Mouse (Mus musculus): ENCODE measurements at regions not wholly inside any gene's neighbourhood (a gene's known extent, or its start where the extent isn't known, plus 50 kb on each side); places are given as distances from the start of the nearest gene placed in this dataset.
"Not testable (repeated sequence)": the region's sequence is repeated elsewhere in the genome, so short reads cannot be mapped to it uniquely, and the experiment has no call there.

DNA sequence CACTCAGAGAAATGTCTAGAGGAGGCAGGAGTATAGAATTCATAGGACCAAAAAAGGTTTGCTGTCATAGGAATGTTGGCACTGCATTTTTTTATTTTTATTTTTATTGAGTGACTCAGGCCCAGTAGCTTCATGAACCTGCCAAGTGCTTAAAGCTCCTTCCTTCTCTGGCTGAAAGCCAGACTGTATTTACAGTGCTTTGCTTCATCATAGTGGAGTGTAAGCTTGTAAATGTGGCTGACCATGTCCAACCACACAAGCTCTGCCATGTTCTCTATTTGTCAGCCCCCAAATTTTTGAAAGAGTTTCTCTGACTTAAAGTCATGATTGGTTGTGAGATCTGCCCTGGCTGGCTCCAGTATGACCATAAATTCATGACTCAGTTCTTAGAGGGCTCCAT, 221.0 kb downstream of the Kif20b start:
- Histone ChIP-seq H3K27ac (ENCODE audit: low read length) (no peak overlapping the region), H3K4me1 (ENCODE audit: control insufficient read depth, insufficient read depth, low read length) (no peaks in the 10 kb centered on the region), H3K27me3 (ENCODE audit: control insufficient read depth, insufficient read depth, low read depth, low read length) (no peaks in the 10 kb centered on the region), H3K9ac (ENCODE audit: low read depth, low read length) (no peak overlapping the region), H3K4me3 (ENCODE audit: low read depth, low read length) (no peak overlapping the region), H3K36me3 (ENCODE audit: control insufficient read depth, insufficient read depth, low read length) (no peaks in the 10 kb centered on the region), H3K4me2 (ENCODE audit: low read length) (no peak overlapping the region), H3K9me3 (replicated peaks; ENCODE audit: control insufficient read depth, low read length, poor library complexity, severe bottlenecking) (no peaks in the 10 kb centered on the region)
- no peak for ATAC-seq

DNA sequence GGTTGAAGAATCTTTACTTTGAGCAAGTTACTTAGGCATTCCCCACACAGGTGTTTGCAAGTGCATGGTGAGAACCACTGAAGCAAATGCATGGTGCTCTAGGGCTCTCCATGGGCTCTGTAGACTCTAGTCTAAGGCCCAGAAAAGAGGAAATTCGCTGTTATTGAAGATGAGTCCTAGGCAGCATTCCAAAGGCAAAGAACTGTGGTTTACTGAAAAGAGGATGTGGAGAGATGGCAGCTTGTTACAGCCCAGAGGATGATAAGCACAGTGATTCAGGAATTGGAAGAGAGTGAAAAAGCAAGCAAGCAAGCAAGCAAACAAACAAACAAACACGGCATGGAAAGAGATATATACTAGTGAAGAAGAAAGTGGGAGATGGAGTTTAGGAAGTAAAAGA, 221.6 kb downstream of the Kif20b start:
- Histone ChIP-seq H3K4me3 (ENCODE audit: low read depth, low read length) (no peak overlapping the region), H3K4me2 (ENCODE audit: low read length) (no peak overlapping the region), H3K27me3 (ENCODE audit: control insufficient read depth, insufficient read depth, low read depth, low read length) (no peaks in the 10 kb centered on the region), H3K9ac (ENCODE audit: low read depth, low read length) (no peak overlapping the region), H3K9me3 (replicated peaks; ENCODE audit: control insufficient read depth, low read length, poor library complexity, severe bottlenecking) (no peaks in the 10 kb centered on the region), H3K36me3 (ENCODE audit: control insufficient read depth, insufficient read depth, low read length) (no peaks in the 10 kb centered on the region), H3K4me1 (ENCODE audit: control insufficient read depth, insufficient read depth, low read length) (no peaks in the 10 kb centered on the region), H3K27ac (ENCODE audit: low read length) (no peak overlapping the region)
- no peak for ATAC-seq
- 91% methylated on average over 2 of the region's 2 CpGs for WGBS

DNA sequence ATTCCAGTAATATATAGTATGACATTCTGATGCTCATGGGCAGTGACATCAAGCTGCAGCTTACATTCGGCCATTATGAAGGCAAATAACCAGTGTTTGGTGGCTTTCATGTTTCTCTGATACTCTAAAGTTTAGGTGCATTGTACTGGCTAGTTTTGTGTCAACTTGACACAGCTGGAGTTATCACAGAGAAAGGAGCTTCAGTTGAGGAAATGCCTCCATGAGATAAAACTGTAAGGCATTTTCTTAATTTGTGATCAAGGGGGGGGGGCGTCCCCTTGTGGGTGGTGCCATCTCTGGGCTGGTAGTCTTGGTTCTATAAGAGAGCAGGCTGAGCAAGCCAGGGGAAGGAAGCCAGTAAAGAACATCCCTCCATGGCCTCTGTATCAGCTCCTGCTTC, 227.3 kb downstream of the Kif20b start:
- not testable (repeated sequence) for H3K27me3 ChIP-seq (ENCODE audit: control insufficient read depth, insufficient read depth, low read depth, low read length); H3K27ac ChIP-seq (ENCODE audit: low read length); H3K36me3 ChIP-seq (ENCODE audit: control insufficient read depth, insufficient read depth, low read length); ATAC-seq; H3K4me2 ChIP-seq (ENCODE audit: low read length); H3K9me3 ChIP-seq (replicated peaks; ENCODE audit: control insufficient read depth, low read length, poor library complexity, severe bottlenecking); H3K4me3 ChIP-seq (ENCODE audit: low read depth, low read length); H3K4me1 ChIP-seq (ENCODE audit: control insufficient read depth, insufficient read depth, low read length); H3K9ac ChIP-seq (ENCODE audit: low read depth, low read length)
- 79% methylated on average over 2 of the region's 2 CpGs for WGBS

DNA sequence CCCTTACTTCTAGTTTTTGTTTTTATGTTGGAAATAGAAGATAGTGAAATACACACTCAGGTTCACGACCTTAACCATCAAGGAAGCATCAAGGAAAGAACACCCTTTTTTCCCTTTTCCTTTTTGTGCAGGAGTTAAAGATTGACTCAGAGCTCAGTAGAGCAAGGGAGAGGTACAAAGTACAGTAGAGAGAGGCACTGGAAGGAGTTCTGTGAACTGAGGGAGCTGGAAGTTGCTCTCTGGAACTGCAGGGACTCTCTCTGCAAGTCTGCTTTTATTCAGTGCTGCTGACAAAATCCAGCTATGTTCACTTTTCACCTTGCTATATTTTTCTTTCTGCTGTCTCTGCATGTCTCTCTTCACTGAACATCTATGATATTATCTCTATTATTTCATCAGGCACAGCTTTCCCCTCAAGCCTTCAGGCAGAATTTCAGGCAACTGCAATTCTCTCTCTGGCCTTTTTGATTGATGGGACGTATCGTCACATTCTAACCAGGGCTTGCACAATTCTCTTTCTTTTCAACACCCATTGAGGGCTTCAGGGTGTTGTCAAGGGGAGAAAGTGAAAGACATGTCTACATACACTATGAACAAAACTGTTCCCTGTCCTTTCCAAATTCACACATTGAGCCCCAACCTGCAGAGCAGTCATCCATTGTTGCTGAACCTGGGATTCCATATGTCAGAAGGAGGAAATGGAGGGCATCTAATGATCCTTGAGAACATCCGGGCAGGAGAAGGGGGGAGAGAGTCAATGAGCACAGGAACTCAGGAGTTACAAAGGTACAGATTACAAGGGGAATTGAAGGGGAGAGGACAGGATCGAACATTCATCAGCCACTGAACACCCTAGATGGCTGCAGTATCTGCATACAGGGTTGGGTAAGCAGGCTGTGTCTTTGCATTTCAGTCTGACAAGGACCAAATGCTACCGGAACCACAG, 228.9 kb downstream of the Kif20b start:
- no peaks in the 10 kb centered on the region for H3K27me3 ChIP-seq (ENCODE audit: control insufficient read depth, insufficient read depth, low read depth, low read length)
- no peak overlapping the region for H3K4me3 ChIP-seq (ENCODE audit: low read depth, low read length)
- no peak for ATAC-seq
- no peaks in the 10 kb centered on the region for H3K36me3 ChIP-seq (ENCODE audit: control insufficient read depth, insufficient read depth, low read length)
- H3K4me1 ChIP-seq (ENCODE audit: control insufficient read depth, insufficient read depth, low read length) = no peaks in the 10 kb centered on the region
- H3K4me2 ChIP-seq (ENCODE audit: low read length) = no peak overlapping the region
- H3K9me3 ChIP-seq (replicated peaks; ENCODE audit: control insufficient read depth, low read length, poor library complexity, severe bottlenecking) = no peaks in the 10 kb centered on the region
- H3K9ac ChIP-seq (ENCODE audit: low read depth, low read length) = no peak overlapping the region
- WGBS = 84% methylated on average over 6 of the region's 6 CpGs
- no peak overlapping the region for H3K27ac ChIP-seq (ENCODE audit: low read length)

DNA sequence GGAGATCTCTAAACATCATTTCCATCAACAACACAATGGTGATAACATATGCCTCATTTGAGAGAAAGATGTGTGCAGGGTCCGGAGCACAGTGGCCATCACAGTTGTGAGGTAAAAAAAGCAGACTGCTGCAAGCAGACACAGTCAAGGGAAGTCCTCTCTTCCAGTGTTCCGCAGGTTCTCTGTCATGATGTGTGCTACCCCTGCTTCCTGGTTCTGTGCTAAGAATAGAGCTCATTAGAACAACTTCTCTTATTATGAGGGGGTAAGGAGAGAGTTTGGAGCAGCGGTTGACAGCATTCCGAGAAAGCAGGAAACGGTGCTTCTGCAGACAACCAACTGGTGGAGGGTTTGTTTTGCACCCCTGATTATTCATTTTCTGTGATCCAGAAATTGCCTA, 229.7 kb downstream of the Kif20b start:
- no peak overlapping the region for H3K27ac ChIP-seq (ENCODE audit: low read length)
- H3K36me3 ChIP-seq (ENCODE audit: control insufficient read depth, insufficient read depth, low read length) = no peaks in the 10 kb centered on the region
- WGBS = 81% methylated on average over 5 of the region's 5 CpGs
- ATAC-seq = no peak
- H3K4me2 ChIP-seq (ENCODE audit: low read length) = no peak overlapping the region
- no peak overlapping the region for H3K9ac ChIP-seq (ENCODE audit: low read depth, low read length)
- H3K27me3 ChIP-seq (ENCODE audit: control insufficient read depth, insufficient read depth, low read depth, low read length) = no peaks in the 10 kb centered on the region
- H3K9me3 ChIP-seq (replicated peaks; ENCODE audit: control insufficient read depth, low read length, poor library complexity, severe bottlenecking) = no peaks in the 10 kb centered on the region
- no peak overlapping the region for H3K4me3 ChIP-seq (ENCODE audit: low read depth, low read length)
- no peaks in the 10 kb centered on the region for H3K4me1 ChIP-seq (ENCODE audit: control insufficient read depth, insufficient read depth, low read length)

DNA sequence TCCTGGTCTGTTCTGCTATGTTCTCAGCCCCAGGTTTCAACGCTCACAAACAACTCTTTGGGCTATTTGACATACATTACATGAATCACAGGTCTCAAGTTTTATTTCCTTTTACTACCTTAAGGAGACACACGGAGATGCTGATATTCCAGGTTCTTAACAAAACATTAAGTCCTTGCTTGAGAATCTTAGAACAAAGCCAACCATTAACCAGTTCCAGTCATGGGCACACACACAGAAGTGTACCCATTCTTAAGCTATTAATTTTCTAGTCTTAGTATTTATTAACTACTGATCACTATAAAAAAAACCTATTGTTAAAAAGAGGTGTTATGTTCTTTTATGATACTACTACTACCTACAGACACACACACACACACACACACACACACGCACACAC, 235.7 kb downstream of the Kif20b start:
- H3K27ac ChIP-seq (ENCODE audit: low read length) = no peak overlapping the region
- no peaks in the 10 kb centered on the region for H3K9me3 ChIP-seq (replicated peaks; ENCODE audit: control insufficient read depth, low read length, poor library complexity, severe bottlenecking)
- 94% methylated on average over 3 of the region's 3 CpGs for WGBS
- H3K36me3 ChIP-seq (ENCODE audit: control insufficient read depth, insufficient read depth, low read length) = no peaks in the 10 kb centered on the region
- no peak overlapping the region for H3K4me3 ChIP-seq (ENCODE audit: low read depth, low read length)
- no peaks in the 10 kb centered on the region for H3K27me3 ChIP-seq (ENCODE audit: control insufficient read depth, insufficient read depth, low read depth, low read length)
- H3K4me1 ChIP-seq (ENCODE audit: control insufficient read depth, insufficient read depth, low read length) = no peaks in the 10 kb centered on the region
- H3K9ac ChIP-seq (ENCODE audit: low read depth, low read length) = no peak overlapping the region
- H3K4me2 ChIP-seq (ENCODE audit: low read length) = no peak overlapping the region
- ATAC-seq = no peak

DNA sequence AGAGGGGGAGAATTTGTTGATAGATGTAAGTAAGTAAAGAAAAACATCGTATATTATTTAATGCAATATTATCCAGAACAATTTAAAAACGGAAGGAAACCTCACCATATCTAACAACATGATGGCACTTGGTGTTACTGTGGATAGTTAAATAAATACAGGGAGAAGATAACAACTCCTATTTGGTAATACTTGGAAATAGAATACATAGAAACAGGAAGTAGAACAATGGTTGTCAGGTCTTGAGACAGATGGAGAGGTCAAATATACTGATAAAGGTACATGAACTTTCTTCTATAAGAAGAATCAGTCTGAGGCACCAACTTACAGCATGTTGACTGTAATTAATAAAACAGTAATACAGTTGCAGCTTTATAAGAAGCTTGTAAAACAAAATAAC, 242.6 kb downstream of the Kif20b start:
- 92% methylated on average over 2 of the region's 2 CpGs for WGBS
- no peaks in the 10 kb centered on the region for H3K27me3 ChIP-seq (ENCODE audit: control insufficient read depth, insufficient read depth, low read depth, low read length)
- no peak overlapping the region for H3K9ac ChIP-seq (ENCODE audit: low read depth, low read length)
- ATAC-seq = no peak
- no peaks in the 10 kb centered on the region for H3K36me3 ChIP-seq (ENCODE audit: control insufficient read depth, insufficient read depth, low read length)
- no peak overlapping the region for H3K27ac ChIP-seq (ENCODE audit: low read length)
- no peak overlapping the region for H3K4me2 ChIP-seq (ENCODE audit: low read length)
- no peaks in the 10 kb centered on the region for H3K9me3 ChIP-seq (replicated peaks; ENCODE audit: control insufficient read depth, low read length, poor library complexity, severe bottlenecking)
- H3K4me1 ChIP-seq (ENCODE audit: control insufficient read depth, insufficient read depth, low read length) = no peaks in the 10 kb centered on the region
- H3K4me3 ChIP-seq (ENCODE audit: low read depth, low read length) = no peak overlapping the region

DNA sequence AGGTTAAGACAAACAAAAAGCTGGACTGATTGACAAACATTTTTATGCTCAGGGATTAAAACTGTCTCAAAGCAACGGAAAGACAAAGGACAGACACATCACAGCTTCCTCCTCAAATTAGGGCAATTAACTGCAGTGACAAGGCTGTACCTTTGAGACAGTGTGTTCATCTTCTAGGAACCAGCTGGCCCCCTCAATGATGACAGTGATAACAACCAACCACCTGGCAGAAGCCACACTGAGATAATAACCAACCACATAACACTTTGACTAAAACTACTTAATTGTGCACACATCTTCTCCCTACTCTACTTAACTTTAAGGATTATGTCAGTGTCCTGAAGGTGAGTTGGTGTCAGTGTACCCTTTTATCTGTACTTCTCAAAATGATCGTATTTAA, 248.4 kb downstream of the Kif20b start:
- no peaks in the 10 kb centered on the region for H3K9me3 ChIP-seq (replicated peaks; ENCODE audit: control insufficient read depth, low read length, poor library complexity, severe bottlenecking)
- H3K27me3 ChIP-seq (ENCODE audit: control insufficient read depth, insufficient read depth, low read depth, low read length) = no peaks in the 10 kb centered on the region
- no peak overlapping the region for H3K27ac ChIP-seq (ENCODE audit: low read length)
- ATAC-seq = no peak
- WGBS = 73% methylated on average over 2 of the region's 2 CpGs
- H3K4me1 ChIP-seq (ENCODE audit: control insufficient read depth, insufficient read depth, low read length) = no peaks in the 10 kb centered on the region
- H3K9ac ChIP-seq (ENCODE audit: low read depth, low read length) = no peak overlapping the region
- H3K4me3 ChIP-seq (ENCODE audit: low read depth, low read length) = no peak overlapping the region
- H3K36me3 ChIP-seq (ENCODE audit: control insufficient read depth, insufficient read depth, low read length) = no peaks in the 10 kb centered on the region
- no peak overlapping the region for H3K4me2 ChIP-seq (ENCODE audit: low read length)

DNA sequence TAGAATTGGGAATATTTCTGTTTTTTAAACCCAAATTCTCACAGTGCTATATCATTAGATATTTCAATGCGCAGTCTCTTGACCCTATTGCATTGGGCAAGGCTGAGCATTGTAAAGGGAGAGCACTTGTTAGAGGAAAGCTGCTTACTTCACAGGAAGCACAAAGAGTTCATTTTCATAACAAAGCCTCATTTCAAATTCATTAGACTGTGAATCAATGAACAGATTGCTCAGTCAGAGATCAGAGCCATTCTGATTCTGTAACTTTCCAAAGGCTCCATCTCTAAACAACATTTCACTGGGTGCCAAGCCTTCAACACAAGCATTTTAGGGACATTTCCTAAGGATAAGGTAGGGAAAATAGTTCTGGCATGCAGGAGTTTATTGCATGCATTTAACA, 257.9 kb downstream of the Kif20b start:
- ATAC-seq = no peak
- WGBS = 69% methylated on average over 1 of the region's 1 CpGs
- no peak overlapping the region for H3K4me2 ChIP-seq (ENCODE audit: low read length)
- H3K27ac ChIP-seq (ENCODE audit: low read length) = no peak overlapping the region
- H3K36me3 ChIP-seq (ENCODE audit: control insufficient read depth, insufficient read depth, low read length) = no peaks in the 10 kb centered on the region
- H3K27me3 ChIP-seq (ENCODE audit: control insufficient read depth, insufficient read depth, low read depth, low read length) = no peaks in the 10 kb centered on the region
- H3K4me3 ChIP-seq (ENCODE audit: low read depth, low read length) = no peak overlapping the region
- H3K4me1 ChIP-seq (ENCODE audit: control insufficient read depth, insufficient read depth, low read length) = no peaks in the 10 kb centered on the region
- H3K9me3 ChIP-seq (replicated peaks; ENCODE audit: control insufficient read depth, low read length, poor library complexity, severe bottlenecking) = no peaks in the 10 kb centered on the region
- no peak overlapping the region for H3K9ac ChIP-seq (ENCODE audit: low read depth, low read length)

Measured in midbrain, embryonic 16.5 days (tissue).